Mouse (Mus musculus) hindbrain, embryonic 16.5 days (tissue): ENCODE measurements around the gene Arid2. TPM values are rescaled to one million over a fixed set of nuclear protein-coding genes. Genes with fewer than 3 reads are reported as not detected.

Experiments used
- ATAC-seq: fragments of 200-750 bp; cut with Nextera tagmentation; 2 replicates; pipeline ENCODE4 v1.8.0; 2017; ENCODE audit warnings: moderate TSS enrichment, moderate library complexity
- H3K27ac ChIP-seq: fragments of 300-500 bp; sonication (generic); 2 replicates; pipeline ENCODE4 v1.5.1; 2014; ENCODE audit warnings: low read depth, mild to moderate bottlenecking, control low read depth, low read length, moderate library complexity
- H3K27me3 ChIP-seq: fragments of 300-500 bp; sonication (generic); replicated peaks from 2 replicates; pipeline ENCODE4 v1.6.1; 2014; ENCODE audit warnings: low read length; ENCODE audit not compliant: control insufficient read depth, insufficient read depth
- H3K36me3 ChIP-seq: fragments of 300-500 bp; sonication (generic); 2 replicates; pipeline ENCODE4 v1.6.1; 2014; ENCODE audit warnings: mild to moderate bottlenecking, low read length, moderate library complexity, mixed read lengths; ENCODE audit not compliant: control insufficient read depth, insufficient read depth
- H3K4me1 ChIP-seq: fragments of 300-500 bp; sonication (generic); 2 replicates; pipeline ENCODE4 v1.6.1; 2014; ENCODE audit warnings: low read depth, low read length; ENCODE audit not compliant: control insufficient read depth, insufficient read depth
- H3K4me2 ChIP-seq: fragments of 300-500 bp; sonication (generic); 2 replicates; pipeline ENCODE4 v1.6.1; 2014; ENCODE audit warnings: mild to moderate bottlenecking, low read length, control low read depth, moderate library complexity
- H3K4me3 ChIP-seq: fragments of 300-500 bp; sonication (generic); 2 replicates; pipeline ENCODE4 v1.5.1; 2014; ENCODE audit warnings: mild to moderate bottlenecking, low read length, control low read depth, moderate library complexity
- H3K9ac ChIP-seq: fragments of 300-500 bp; sonication (generic); 2 replicates; pipeline ENCODE4 v1.6.1; 2014; ENCODE audit warnings: low read depth, mild to moderate bottlenecking, control low read depth, low read length, moderate library complexity
- H3K9me3 ChIP-seq: fragments of 300-500 bp; sonication (generic); 2 replicates; pipeline ENCODE4 v1.6.1; 2014; ENCODE audit warnings: mild to moderate bottlenecking, low read length, moderate library complexity; ENCODE audit not compliant: control insufficient read depth
- WGBS: fragments of 180-500 bp; shearing (Covaris S2); extraction: QIAGEN DNeasy Blood & Tissue Kit; methylation state at CpG from one replicate; pipeline ENCODE4 v1.1.7; 2014; 5-methylcytosine and 5-hydroxymethylcytosine counted together
- polyA plus RNA-seq: library from polyadenylated mRNA; unstranded; fragments of >200 nt; fragmentation: Nextera tagmentation; extraction: Ambion mirVana; gene quantifications from 2 replicates; pipeline ENCODE4 v1.2.1, GENCODE M21; 2015

The Arid2 gene
- polyA plus RNA-seq, 1 experiment from 2014 or later, result 15.0 TPM

DNA sequence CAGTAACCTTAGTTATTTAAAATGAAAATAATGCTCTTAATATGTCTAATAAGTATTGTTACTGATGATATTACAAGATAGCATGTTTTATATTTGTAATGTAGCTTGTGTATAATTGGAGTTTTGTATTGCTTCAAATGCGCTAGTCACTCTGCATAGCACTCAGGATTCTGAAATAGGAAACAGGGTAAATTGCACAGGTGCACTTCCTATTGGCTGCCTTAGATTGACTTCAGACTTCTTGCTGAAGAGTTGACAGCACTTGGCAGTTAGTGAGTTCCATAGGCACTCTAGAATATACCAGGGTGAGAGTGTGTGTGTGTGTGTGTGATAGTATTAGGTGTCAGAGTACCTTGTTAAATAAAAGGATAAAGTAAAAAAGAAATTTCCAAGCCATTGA, 2.7 kb downstream of the Arid2 start:
- Histone ChIP-seq H3K27ac (no peak overlapping the region), H3K4me1 (peaks cover 11% of the 10 kb centered on the region), H3K27me3 (no peaks in the 10 kb centered on the region), H3K4me2 (peak overlapping the region; percentile 37), H3K4me3 (no peak overlapping the region), H3K9ac (no peak overlapping the region; the same call in 1 of the 2 replicates), H3K9me3 (no peaks in the 10 kb centered on the region), H3K36me3 (no peaks in the 10 kb centered on the region)
- no peak for ATAC-seq
- 68% methylated on average over 1 of the region's 1 CpGs for WGBS

DNA sequence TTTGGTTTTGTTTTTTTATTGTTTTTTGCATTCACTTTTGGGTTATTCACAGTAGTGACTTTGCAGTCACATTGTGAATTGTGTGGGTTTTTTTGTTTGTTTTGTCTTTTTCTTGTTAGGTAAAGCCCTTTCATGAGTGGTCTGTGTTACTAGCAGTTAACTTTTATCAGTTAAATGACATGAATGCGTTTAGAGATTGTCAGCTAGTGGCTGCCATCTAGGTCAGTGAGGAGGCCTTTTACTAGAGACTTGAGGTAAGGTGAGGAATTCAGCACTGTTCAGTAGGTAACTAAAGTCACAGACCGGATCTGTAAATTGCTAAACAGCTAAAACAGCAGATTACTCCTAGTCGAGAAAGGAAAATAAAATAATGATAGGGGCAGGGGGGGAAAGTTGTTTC, 6.1 kb downstream of the Arid2 start:
- 77% methylated on average over 3 of the region's 3 CpGs for WGBS
- Histone ChIP-seq H3K9ac (no peak overlapping the region), H3K27ac (no peak overlapping the region), H3K36me3 (no peaks in the 10 kb centered on the region), H3K27me3 (no peaks in the 10 kb centered on the region), H3K4me3 (no peak overlapping the region), H3K4me2 (no peak overlapping the region), H3K9me3 (no peaks in the 10 kb centered on the region), H3K4me1 (peaks cover 11% of the 10 kb centered on the region)
- no peak for ATAC-seq

DNA sequence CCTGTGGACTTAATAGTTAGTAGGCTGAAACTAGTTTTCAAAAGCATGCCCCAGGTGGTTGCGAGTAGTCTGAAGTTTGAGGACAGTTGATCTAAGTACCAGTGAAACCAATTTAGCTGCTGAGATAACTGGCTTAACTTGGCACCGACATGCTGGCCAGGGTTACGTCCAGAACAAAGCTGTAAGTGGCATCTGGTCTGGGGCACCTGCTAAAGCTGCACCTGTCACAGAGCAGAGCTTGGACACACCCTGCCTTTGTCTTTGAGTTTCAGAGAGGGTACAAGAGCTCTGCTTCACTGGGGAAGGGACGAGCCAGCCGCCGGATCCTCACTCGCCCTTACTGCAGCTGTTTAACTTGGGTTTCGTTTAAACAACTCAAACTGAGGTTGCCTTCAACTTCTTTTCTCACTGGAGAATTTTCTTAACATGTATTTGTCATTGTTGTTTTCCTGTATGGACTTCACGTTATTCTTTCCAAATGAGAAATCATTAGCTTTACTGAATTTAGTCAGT, 9.8 kb downstream of the Arid2 start:
- 79% methylated on average over 9 of the region's 9 CpGs for WGBS
- no peak overlapping the region for H3K4me3 ChIP-seq
- no peaks in the 10 kb centered on the region; the same call in 1 of the 2 replicates for H3K36me3 ChIP-seq
- H3K27ac ChIP-seq, result no peak overlapping the region
- H3K9ac ChIP-seq, result no peak overlapping the region
- ATAC-seq, result no peak
- no peak overlapping the region for H3K4me2 ChIP-seq
- H3K9me3 ChIP-seq, result no peaks in the 10 kb centered on the region
- H3K4me1 ChIP-seq, result no peaks in the 10 kb centered on the region
- H3K27me3 ChIP-seq, result no peaks in the 10 kb centered on the region

DNA sequence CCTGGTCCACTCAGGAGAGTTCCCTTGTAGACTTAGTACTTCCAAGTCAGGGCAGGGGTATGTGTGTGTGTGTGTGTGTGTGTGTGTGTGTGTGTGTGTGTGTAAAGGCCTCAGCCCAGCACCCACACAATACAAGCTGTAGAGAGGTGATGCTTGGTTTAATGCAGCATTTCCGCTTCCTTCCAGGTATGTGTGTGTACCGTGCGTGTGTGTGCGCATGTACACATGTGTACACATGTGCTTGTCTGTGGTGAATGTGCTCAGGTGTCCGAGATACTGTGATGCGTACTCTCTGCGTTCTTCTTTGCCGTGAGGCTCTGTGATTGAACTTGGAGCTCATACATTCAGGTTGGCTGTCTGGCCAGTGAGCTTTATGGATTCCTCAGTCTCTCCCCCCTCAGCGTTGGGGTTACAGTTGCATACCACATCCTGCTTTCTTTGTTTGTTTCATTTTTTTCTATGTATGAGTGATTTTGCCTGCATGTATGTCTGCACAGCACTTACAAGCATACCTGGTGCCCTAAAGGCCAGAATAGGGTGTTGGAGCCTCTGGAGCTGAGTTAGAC, 10.4 kb downstream of the Arid2 start:
- WGBS, result 99% methylated on average over 9 of the region's 9 CpGs
- H3K4me2 ChIP-seq, result no peak overlapping the region
- H3K9me3 ChIP-seq, result no peaks in the 10 kb centered on the region
- no peak for ATAC-seq
- no peak overlapping the region for H3K9ac ChIP-seq
- H3K4me1 ChIP-seq, result no peaks in the 10 kb centered on the region
- no peak overlapping the region for H3K27ac ChIP-seq
- no peak overlapping the region for H3K4me3 ChIP-seq
- H3K36me3 ChIP-seq, result no peaks in the 10 kb centered on the region; the same call in none of the 2 replicates
- H3K27me3 ChIP-seq, result no peaks in the 10 kb centered on the region

DNA sequence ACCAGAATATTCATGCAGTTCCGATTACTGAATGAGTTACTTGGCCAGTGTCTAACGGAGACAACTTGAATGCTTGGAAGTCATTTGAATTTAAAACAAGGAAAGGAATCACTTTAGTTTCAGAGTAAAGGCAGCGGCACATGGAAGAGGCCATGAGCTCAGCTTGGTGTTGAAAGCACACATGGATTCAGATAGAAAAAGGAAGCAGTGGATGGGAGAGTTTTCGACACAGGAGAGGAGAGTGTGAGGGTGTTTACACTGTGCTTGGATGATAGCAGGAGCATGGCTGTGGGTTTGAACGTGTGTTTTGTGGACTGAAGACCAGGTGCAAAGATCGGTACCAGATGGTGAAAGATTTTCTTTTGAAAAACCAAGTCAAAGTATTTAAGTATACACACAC, 22.0 kb downstream of the Arid2 start:
- 68% methylated on average over 6 of the region's 6 CpGs for WGBS
- Histone ChIP-seq H3K4me1 (no peaks in the 10 kb centered on the region), H3K9me3 (no peaks in the 10 kb centered on the region), H3K36me3 (peaks cover 3% of the 10 kb centered on the region; the same call in 1 of the 2 replicates), H3K4me2 (no peak overlapping the region), H3K27ac (no peak overlapping the region), H3K4me3 (no peak overlapping the region), H3K27me3 (no peaks in the 10 kb centered on the region), H3K9ac (no peak overlapping the region)
- no peak for ATAC-seq

DNA sequence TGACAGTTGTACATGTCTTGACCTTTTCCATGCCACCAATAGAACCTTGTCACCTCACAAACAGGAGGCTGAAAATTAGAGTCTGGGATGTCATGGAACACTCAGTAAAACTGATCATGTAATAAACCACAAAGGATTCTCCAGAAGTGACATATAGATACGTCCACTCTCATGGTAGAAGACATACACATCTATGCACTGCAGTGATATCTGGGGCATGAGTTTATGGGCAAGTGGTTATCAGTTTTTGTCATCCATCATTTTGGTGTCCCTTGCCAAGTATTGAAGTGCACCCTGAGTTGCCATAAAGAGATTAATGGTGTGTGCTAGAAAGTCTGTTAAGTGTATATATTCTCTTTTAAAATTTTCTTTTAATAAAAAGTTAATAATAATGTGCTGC, 25.6 kb downstream of the Arid2 start:
- no peaks in the 10 kb centered on the region for H3K4me1 ChIP-seq
- no peaks in the 10 kb centered on the region for H3K36me3 ChIP-seq
- no peaks in the 10 kb centered on the region for H3K9me3 ChIP-seq
- no peaks in the 10 kb centered on the region for H3K27me3 ChIP-seq
- no peak for ATAC-seq
- no peak overlapping the region for H3K9ac ChIP-seq
- no peak overlapping the region for H3K4me2 ChIP-seq
- no peak overlapping the region for H3K4me3 ChIP-seq
- WGBS, result 90% methylated on average over 1 of the region's 1 CpGs
- H3K27ac ChIP-seq, result no peak overlapping the region

DNA sequence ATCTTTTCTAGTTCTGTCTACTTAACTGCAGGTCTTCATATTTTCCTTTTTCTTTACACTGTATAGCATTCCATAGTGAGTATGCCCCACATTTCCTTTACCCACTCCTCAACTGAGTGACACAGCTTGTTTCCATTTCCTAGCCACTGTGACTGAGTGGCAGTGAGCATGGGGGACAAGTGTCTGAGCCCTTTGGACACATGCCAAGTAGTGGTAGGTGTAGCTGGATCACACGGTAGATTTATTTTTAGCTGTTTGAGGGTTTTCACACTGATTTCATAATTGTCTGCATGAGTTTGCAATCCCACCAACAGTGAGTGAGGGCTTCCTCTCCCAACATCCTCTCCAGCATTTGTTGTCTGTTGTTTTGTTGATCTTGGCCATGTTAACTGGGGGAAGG, 28.3 kb downstream of the Arid2 start:
- Histone ChIP-seq H3K27me3 (no peaks in the 10 kb centered on the region), H3K4me2 (no peak overlapping the region)
- 26% methylated on average over 1 of the region's 1 CpGs for WGBS

DNA sequence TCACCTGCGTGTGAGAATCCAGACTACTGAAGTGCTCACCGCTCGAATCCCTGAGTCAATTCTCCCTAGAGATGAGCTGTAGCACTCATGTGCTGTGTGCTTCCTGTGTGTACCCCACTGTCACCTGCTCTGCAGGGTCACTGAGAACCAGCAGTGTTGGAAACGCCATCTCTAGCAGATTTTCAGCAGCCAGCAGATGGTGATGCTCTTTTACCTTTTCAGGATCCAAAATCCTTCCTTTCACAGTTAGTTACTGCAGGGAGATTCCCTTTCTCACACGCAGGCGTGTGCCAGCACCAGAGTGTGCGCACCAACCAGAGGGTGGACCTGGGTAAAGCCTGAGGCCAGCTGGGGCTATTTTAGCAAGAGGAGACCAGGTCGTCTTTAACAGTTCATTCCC, 32.0 kb downstream of the Arid2 start:
- no peak overlapping the region for H3K27ac ChIP-seq
- no peaks in the 10 kb centered on the region for H3K27me3 ChIP-seq
- H3K9me3 ChIP-seq, result no peaks in the 10 kb centered on the region
- ATAC-seq, result no peak
- H3K36me3 ChIP-seq, result no peaks in the 10 kb centered on the region
- H3K4me2 ChIP-seq, result no peak overlapping the region
- H3K4me1 ChIP-seq, result no peaks in the 10 kb centered on the region
- WGBS, result 80% methylated on average over 8 of the region's 8 CpGs
- H3K9ac ChIP-seq, result no peak overlapping the region
- H3K4me3 ChIP-seq, result no peak overlapping the region

More for the DNA sequence above, 28.3 kb downstream of the Arid2 start:
- ATAC-seq, result no peak
- Histone ChIP-seq H3K36me3 (no peaks in the 10 kb centered on the region), H3K27ac (no peak overlapping the region), H3K9ac (no peak overlapping the region), H3K4me1 (no peaks in the 10 kb centered on the region), H3K9me3 (no peaks in the 10 kb centered on the region), H3K4me3 (no peak overlapping the region)

DNA sequence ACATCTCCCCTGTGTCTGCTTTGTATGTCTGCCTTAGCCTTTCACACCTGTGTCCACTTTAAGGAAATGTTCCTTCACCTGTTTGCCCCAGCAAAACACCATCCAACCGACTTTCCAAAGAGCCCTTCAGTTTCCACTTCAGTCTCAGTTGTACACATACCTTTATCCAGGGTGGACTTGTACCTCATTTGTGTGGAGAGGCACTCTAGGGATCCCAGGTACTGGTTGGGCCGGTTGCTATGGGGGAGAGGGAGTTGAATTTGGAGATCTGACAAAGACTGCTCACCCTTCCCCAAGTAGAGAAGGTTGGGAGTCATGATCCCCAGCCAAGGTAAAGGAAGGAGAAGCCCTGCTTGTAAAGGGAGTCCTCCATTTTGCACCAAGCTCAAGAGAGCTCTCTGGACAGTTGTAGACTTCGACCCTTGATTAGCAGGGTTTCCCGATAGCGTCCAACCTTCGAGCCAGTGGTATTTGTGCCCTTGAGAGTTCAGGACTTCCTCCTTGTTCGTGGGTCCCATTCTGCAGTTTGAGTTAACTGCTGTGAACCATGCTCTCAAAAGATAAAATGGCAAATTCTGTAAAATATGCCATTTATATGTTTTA, 38.5 kb downstream of the Arid2 start:
- Histone ChIP-seq H3K36me3 (no peaks in the 10 kb centered on the region), H3K9me3 (no peaks in the 10 kb centered on the region), H3K4me3 (no peak overlapping the region), H3K27ac (no peak overlapping the region), H3K4me2 (no peak overlapping the region), H3K9ac (no peak overlapping the region), H3K27me3 (no peaks in the 10 kb centered on the region), H3K4me1 (no peaks in the 10 kb centered on the region)
- 90% methylated on average over 7 of the region's 7 CpGs for WGBS
- ATAC-seq, result no peak
